Mouse (Mus musculus) thymus, adult 2 months (tissue): Measurements from ENCODE around the gene Uggt1. TPM values are rescaled to one million over a fixed set of nuclear protein-coding genes. Genes with fewer than 3 reads are reported as not detected.

Experiments
- DNase-seq: peaks from one replicate; pipeline ENCODE4 v3.0.0; 2021
- H3K27ac ChIP-seq: fragments of 200-500 bp; 2 replicates; pipeline ENCODE4 v1.5.1; 2012; ENCODE audit warnings: low read length, control low read depth; ENCODE audit not compliant: control insufficient read depth, insufficient read depth
- H3K27me3 ChIP-seq: fragments of 200-500 bp; 2 replicates; pipeline ENCODE4 v1.6.1; 2012; ENCODE audit warnings: mild to moderate bottlenecking, low read length, moderate library complexity, mixed read lengths; ENCODE audit not compliant: control insufficient read depth, insufficient read depth
- H3K36me3 ChIP-seq: fragments of 200-500 bp; 2 replicates; pipeline ENCODE4 v1.6.1; 2012; ENCODE audit warnings: mild to moderate bottlenecking, low read length, moderate library complexity; ENCODE audit not compliant: control insufficient read depth, insufficient read depth
- H3K4me1 ChIP-seq: fragments of 200-500 bp; replicated peaks from 2 replicates; pipeline ENCODE4 v1.6.1; 2012; ENCODE audit warnings: low read length; ENCODE audit not compliant: control insufficient read depth, insufficient read depth
- H3K4me3 ChIP-seq: fragments of 200-500 bp; 2 replicates; pipeline ENCODE4 v1.5.1; 2012; ENCODE audit warnings: mild to moderate bottlenecking, low read length, control low read depth, moderate library complexity; ENCODE audit not compliant: control insufficient read depth, insufficient read depth
- CTCF ChIP-seq: fragments of 200-500 bp; IDR thresholded peaks from 2 replicates; pipeline ENCODE4 v1.5.1; 2012; ENCODE audit warnings: mild to moderate bottlenecking, control low read depth, low read length, moderate library complexity, borderline replicate concordance; ENCODE audit not compliant: control insufficient read depth, poor library complexity, insufficient read depth; ENCODE audit errors: extremely low read depth
- POLR2A ChIP-seq: fragments of 200-500 bp; IDR thresholded peaks from 2 replicates; pipeline ENCODE4 v1.6.1; 2012; ENCODE audit warnings: mild to moderate bottlenecking, low read length, control low read depth, moderate library complexity; ENCODE audit not compliant: control insufficient read depth, poor library complexity, insufficient read depth; ENCODE audit errors: extremely low read depth
- whole genome bisulfite sequencing: fragments of 180-500 bp; shearing (Covaris S2); methylation state at CpG from one replicate; pipeline ENCODE4 v1.1.7; 2018; 5-methylcytosine and 5-hydroxymethylcytosine counted together
- polyA plus RNA-seq: library from polyadenylated mRNA; depleted of rRNA; stranded (reverse); fragments of >200 nt; gene quantifications from 2 replicates; pipeline ENCODE4 v1.2.3, GENCODE M21; 2012

Uggt1 gene
- polyA plus RNA-seq, 1 experiment = 31.8 TPM

DNA sequence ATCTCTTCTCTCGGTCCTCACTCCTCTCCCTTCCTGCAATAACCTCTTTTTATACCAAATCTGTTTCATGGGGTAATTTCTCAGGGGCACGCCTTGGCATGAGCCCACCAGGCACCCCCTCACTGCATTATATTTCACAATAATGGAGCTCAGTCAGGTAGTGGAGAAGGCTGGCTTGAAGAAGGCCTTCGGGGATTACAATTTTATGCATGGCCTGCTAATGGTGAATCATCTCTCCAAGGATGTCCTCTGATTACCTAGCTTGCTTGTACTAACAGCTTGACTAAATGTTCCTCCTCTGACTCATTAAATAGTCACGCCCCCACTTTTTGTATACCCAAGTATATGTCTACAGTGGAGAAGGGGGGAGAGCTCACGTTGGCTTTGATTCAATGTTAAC, 128.0 kb downstream of the Uggt1 start:
- Histone ChIP-seq H3K36me3 (no peaks in the 10 kb centered on the region), H3K4me3 (no peak overlapping the region), H3K27ac (no peak overlapping the region), H3K4me1 (no peaks in the 10 kb centered on the region; the same call in 1 of the 2 replicates), H3K27me3 (no peaks in the 10 kb centered on the region)
- WGBS = 92% methylated on average over 5 of the region's 5 CpGs
- TF ChIP-seq POLR2A = no peak
- TF ChIP-seq CTCF = no peak
- DNase-seq = no peak

DNA sequence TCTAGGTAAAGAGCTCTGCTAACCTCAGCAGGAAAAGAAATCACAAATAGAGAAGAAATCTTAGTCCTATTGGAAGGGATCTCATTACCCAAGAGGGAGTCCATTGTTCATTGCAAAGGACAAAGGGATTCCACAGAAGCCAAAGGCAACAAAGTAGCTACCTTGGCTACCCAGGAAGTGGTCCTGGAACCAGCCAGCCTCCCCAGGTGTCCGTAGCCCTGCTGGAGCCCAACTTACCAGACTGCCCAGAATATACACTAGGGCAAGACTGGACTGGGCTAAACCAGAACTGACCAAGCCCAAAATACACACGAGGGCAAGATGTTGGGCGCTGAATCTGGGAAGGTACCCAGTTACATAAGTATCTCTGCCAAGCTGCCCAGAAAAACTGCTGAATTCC, 129.7 kb downstream of the Uggt1 start:
- TF ChIP-seq POLR2A = no peak
- no peak for TF ChIP-seq CTCF
- no peak overlapping the region for H3K4me3 ChIP-seq
- no peaks in the 10 kb centered on the region; the same call in 1 of the 2 replicates for H3K4me1 ChIP-seq
- DNase-seq = no peak
- H3K27ac ChIP-seq = no peak overlapping the region
- no peaks in the 10 kb centered on the region for H3K27me3 ChIP-seq
- WGBS = 91% methylated on average over 3 of the region's 3 CpGs
- no peaks in the 10 kb centered on the region for H3K36me3 ChIP-seq

DNA sequence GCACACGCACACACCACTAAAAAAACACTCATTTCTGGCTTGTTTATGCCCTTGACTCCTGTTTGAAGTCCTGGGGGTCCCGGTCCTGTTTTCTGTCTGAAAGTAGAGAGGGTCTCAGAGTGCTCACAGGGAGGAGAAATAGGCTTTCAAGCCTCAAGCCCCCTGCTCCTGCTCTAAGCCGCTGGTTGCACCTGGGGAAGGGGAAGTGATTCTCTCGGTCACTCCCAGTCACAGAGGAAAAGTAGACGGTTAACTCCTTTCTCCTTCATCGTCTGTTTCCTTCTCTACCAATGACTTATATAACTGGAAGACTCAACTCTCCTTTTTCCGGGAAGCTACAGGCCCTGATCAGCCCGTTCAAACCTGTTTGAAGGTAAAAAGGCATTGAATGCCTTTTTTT, 130.8 kb downstream of the Uggt1 start:
- Histone ChIP-seq H3K36me3 (no peaks in the 10 kb centered on the region), H3K27ac (no peak overlapping the region), H3K4me3 (no peak overlapping the region), H3K4me1 (no peaks in the 10 kb centered on the region; the same call in 1 of the 2 replicates), H3K27me3 (no peaks in the 10 kb centered on the region)
- DNase-seq = no peak
- 36% methylated on average over 8 of the region's 8 CpGs for WGBS
- TF ChIP-seq CTCF (no peak), POLR2A (no peak)

- Histone ChIP-seq H3K27ac (no peak overlapping the region), H3K4me3 (no peak overlapping the region), H3K27me3 (no peaks in the 10 kb centered on the region), H3K36me3 (no peaks in the 10 kb centered on the region), H3K4me1 (no peaks in the 10 kb centered on the region; the same call in 1 of the 2 replicates)
- TF ChIP-seq POLR2A (no peak), CTCF (no peak)
- 100% methylated on average over 3 of the region's 3 CpGs for WGBS
- no peak for DNase-seq
Measured at GRCm38 (mm10) chr1:36112665-36113064, 131.9 kb downstream of the Uggt1 start.

DNA sequence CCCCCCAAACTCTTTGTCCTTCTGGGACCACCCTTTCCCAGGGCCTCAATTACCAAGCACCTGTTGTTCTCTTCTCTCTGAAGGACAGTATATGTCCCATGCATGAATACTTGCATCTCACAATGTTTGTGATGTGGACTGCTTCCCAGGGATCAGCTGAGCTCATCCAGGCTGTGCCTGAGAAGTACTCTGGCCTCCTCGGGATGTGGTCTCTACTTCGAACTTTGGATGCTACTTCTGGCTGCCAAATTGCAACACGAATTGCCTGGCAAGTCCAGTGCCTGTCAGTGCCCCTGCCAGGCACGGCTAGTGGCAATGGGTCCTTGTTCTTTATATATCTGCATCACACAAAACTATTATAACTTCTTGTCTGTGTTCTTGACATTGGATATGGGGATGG, 134.5 kb downstream of the Uggt1 start:
- TF ChIP-seq CTCF (no peak), POLR2A (no peak)

DNA sequence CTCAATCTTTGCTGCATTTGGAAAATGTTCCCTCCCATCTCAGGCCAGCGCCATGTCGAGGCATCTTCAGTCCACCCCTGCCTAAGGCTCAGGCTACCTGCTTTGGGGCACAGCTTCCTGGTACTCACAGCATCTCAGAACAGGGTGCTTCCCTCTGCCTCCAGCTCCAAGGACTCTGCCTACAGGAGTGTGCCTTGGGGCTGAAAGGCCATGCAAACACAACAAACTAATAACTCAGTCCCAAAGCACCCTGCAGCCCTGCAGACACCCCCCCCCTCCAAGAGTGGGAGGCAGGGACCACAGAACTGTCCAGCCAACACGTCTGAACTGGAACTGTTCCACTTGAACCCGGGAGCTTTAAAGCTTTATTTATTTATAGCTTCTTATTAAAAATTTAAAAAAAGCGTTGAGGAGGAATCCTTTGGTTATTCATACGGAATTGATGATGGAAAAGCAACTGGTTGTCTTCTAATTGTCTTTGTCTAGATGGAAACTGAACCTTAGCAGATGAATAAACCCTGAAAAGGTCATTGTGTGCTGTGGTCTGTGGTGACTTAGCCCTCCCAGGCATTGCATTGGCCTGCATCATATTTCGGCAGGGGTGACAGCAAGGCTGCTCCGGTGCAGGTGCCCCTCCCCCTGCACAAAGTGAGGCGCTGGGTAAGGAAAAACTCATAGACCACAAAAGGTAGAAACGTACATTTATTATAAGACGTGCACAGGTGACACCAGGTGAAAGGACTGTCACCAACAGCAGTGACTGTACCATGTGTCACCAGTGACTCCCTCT, 138.4 kb downstream of the Uggt1 start:
- no peak overlapping the region for H3K27ac ChIP-seq
- no peaks in the 10 kb centered on the region for H3K27me3 ChIP-seq
- no peak overlapping the region for H3K4me3 ChIP-seq
- TF ChIP-seq POLR2A = no peak
- TF ChIP-seq CTCF = no peak
- DNase-seq = no peak
- WGBS = 94% methylated on average over 11 of the region's 11 CpGs
- peaks cover 23% of the 10 kb centered on the region for H3K36me3 ChIP-seq
- no peaks in the 10 kb centered on the region for H3K4me1 ChIP-seq

More for the DNA sequence above, 134.5 kb downstream of the Uggt1 start:
- Histone ChIP-seq H3K36me3 (peaks cover 8% of the 10 kb centered on the region), H3K4me1 (no peaks in the 10 kb centered on the region; the same call in 1 of the 2 replicates), H3K27ac (no peak overlapping the region), H3K27me3 (no peaks in the 10 kb centered on the region), H3K4me3 (no peak overlapping the region)
- 95% methylated on average over 4 of the region's 4 CpGs for WGBS
- no peak for DNase-seq

DNA sequence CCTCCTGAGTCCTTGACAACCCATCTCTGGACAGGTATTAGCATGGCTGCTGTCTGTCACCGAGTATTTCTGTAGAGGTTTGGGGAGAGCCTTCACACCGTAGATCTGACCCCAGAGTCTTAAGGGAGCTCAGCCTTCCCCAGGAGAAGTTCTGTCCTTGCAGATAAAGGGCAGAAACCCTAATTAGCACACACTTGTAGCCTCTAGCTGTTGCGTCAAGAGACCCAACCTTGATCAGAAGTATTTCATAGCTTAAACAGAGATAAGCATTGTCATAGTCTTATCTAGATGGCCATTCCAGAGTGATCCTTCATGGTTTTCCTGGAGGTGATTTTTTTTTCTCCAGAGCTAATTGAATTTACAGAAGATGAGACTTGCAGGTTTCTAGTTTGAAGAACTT, 144.1 kb downstream of the Uggt1 start:
- H3K36me3 ChIP-seq = peaks cover 25% of the 10 kb centered on the region
- H3K4me3 ChIP-seq = no peak overlapping the region

More for the DNA sequence above, 144.1 kb downstream of the Uggt1 start:
- Histone ChIP-seq H3K27me3 (no peaks in the 10 kb centered on the region), H3K4me1 (no peaks in the 10 kb centered on the region), H3K27ac (no peak overlapping the region)
- DNase-seq = no peak
- no peak for TF ChIP-seq POLR2A
- TF ChIP-seq CTCF = no peak
- 100% methylated on average over 3 of the region's 3 CpGs for WGBS
